Mouse (Mus musculus): ENCODE results near the gene Gm7534.
"Not testable (repeated sequence)": the region's sequence is repeated elsewhere in the genome, so short reads cannot be mapped to it uniquely, and the experiment has no call there.

Gm7534 gene

GRCm38 (mm10) chr4:134199371-134199770 lies 3.4 kb downstream of the Gm7534 start:
- no peak for DNase-seq

GRCm38 (mm10) chr4:134186268-134186667 lies 16.5 kb downstream of the Gm7534 start:
- DNase-seq: no peak

GRCm38 (mm10) chr4:134185569-134185968 lies 17.2 kb downstream of the Gm7534 start:
- no peak for DNase-seq

GRCm38 (mm10) chr4:134183711-134184110 lies 19.1 kb downstream of the Gm7534 start:
- DNase-seq: no peak

DNA sequence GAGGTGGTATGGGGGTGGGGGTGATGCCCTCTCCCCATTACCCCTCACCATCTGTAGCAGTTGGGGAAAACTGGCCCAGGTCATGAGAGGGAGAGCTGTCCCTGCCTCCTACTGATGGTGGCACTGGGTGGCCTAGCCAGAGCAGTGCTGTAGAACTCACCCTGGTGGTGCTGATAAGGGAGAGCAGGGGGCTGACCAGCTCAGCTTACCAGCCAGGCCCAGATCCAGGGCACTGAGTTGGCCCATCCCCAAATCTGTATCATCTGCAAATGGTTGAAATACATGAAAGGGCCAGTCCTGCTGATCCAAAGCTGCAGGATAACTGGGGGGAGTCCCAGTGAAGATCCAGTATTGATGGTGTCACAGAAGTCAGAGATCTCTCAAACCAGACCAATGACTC lies 21.0 kb downstream of the Gm7534 start:
- no peak for DNase-seq

GRCm38 (mm10) chr4:134181112-134181511 lies 21.7 kb downstream of the Gm7534 start:
- no peak for DNase-seq

DNA sequence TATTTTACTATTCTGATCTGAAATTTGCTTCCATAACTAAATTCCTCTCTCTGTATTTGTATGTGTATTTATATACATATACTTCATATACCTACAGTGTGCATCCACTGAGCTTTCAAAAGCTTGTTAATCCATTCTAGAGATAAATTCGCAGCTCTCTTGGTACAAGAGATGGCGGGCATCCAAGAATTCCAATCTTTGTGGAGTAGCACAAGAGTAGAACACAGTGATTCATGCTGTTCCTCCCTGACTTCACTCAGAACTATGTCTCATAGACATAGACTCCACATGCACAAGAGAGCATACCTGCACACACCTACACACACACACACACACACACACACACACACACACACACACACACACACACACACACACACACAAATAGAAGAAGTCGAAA lies 30.4 kb downstream of the Gm7534 start:
- DNase-seq: no peak

- DNase-seq: no peak
Measured at GRCm38 (mm10) chr4:134166906-134167305, 35.9 kb downstream of the Gm7534 start.

GRCm38 (mm10) chr4:134165548-134166465 lies 37.0 kb downstream of the Gm7534 start:
- no peak for DNase-seq

DNA sequence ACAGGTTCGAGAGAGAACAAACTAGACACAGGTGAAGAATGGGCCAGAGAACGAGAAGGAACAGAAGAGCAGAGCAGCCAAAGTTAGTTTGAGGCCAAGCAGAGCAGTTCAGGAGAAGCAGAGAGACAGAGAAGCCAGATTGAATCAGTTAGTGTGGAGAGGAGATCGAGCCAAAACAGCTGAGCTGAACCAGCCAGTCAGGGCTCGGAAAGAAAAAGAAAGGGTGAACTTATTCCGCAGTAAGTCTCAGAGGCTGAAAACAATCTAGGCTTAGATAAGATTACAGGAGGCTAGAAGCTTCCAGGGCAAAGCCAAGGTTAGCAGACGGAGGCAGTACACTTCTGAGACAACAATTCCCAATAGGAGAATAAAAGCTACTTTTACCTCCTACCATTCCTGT lies 37.8 kb downstream of the Gm7534 start:
- no peak for DNase-seq

DNA sequence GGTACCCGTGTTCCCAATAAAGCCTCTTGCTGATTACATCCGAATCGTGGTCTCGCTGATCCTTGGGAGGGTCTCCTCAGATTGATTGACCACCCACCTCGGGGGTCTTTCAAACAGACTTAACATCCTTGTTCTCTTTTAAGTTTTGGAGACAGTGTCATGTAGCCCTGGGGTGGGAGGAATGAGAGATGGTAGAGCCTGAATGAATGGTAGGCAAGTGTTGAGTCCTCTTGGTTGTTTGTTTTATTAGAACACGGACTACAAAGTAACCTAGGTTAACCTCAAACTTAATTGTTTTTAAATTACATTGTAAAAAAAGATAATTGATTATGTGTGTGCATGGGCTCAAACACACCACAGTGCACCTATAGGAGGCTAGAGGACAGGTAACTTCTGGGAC lies 38.2 kb downstream of the Gm7534 start:
- DNase-seq: no peak

GRCm38 (mm10) chr4:134160071-134160470 lies 42.7 kb downstream of the Gm7534 start:
- DNase-seq: peak; percentile 27

DNA sequence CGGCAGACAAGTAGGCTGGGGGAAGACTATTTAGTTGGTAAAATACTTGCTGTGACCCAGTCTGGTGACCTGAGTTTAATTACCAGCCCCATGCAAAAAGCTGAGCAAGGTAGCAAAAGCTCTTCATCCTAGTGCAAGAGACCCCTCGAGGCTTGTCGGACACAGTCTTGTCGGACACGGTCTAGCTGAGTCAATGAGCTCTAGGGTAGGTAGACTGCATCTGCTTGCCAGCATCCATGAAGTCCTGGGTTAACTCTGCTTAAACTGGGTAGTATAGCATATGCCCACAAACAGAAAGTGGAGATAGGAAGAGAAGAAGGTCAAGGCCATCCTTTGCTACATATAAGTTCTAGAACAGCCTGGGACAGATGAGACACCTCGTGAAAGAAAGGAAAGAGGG lies 44.0 kb downstream of the Gm7534 start:
- DNase-seq: no peak

- DNase-seq: no peak
Measured at GRCm38 (mm10) chr4:134157558-134157957, 45.2 kb downstream of the Gm7534 start.

- no peak for DNase-seq
Measured at GRCm38 (mm10) chr4:134156744-134157143, 46.1 kb downstream of the Gm7534 start.

DNA sequence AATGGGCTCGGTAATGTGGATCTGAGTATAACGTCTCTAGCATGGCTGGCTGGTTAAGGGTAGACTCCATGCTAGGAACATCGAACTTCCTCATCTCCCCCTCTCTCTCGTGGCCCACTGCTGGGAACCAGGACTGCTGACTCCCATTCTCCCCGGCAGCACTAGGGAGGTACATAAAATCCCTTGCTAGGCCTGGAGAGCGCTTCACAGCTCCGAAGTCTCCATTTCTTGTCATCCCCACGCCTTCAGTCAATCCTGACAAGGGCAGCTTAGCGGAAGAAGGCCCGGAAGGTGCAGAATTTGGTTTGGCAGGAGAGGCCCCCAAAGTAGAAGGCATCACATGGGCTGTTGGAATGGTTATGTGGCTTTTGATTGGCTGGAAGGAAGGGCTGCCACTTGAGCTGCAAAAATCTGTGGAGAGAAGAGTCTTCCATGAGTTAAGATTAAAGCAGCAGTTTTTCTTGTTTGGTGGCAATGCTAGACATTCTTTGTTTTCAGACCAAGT lies 46.8 kb downstream of the Gm7534 start:
- no peak for DNase-seq

DNA sequence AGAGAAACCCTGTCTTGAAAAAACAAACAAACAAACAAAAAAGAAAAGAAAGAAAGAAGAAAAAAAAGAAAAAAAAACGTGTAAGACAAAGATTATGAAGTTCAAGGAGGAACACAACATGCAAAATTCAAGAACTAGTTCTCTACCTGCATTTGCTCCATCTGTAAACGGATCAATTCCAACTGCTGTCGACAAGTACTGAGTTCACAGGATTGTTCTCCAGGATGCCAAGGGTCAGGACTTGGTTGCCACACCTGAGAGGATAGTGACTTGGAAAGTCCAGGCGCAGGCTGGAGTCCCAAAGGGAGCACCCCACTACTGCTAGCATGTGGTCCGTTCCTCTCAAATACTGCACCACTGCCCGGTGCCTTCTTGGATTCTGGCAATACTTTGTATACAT lies 47.3 kb downstream of the Gm7534 start:
- no peak for DNase-seq

GRCm38 (mm10) chr4:134154354-134154753 lies 48.5 kb downstream of the Gm7534 start:
- peak; percentile 28 for DNase-seq

DNA sequence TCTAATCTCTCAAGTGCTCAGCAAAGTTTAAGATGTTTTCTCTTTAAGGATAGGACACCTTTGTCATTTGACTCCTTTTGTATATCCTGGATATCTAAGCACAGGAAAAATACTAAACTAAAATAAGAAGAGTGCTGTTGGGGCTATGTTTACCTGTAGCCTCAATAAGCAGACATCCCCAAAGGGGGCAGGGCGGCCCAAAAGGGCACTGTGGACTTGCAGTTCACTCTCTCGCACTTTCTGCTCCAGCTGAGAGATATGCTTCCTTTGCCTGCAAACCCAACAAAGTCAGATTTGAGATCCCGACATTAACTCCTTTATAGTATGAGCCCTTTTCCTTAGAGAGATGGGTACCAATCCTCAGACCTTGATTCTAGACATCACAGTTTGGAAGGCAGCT lies 49.1 kb downstream of the Gm7534 start:
- no peak for DNase-seq

- no peak for DNase-seq
Measured at GRCm38 (mm10) chr4:134152112-134152511, 50.7 kb downstream of the Gm7534 start.

GRCm38 (mm10) chr4:134149389-134149788 lies 53.4 kb downstream of the Gm7534 start:
- DNase-seq: no peak

- not testable (repeated sequence) for DNase-seq
Measured at GRCm38 (mm10) chr4:134144297-134144696, 58.5 kb downstream of the Gm7534 start.

Measured in kidney, postnatal 14 days (tissue).